Mouse (Mus musculus): ENCODE results near the gene Eps15.

DNA sequence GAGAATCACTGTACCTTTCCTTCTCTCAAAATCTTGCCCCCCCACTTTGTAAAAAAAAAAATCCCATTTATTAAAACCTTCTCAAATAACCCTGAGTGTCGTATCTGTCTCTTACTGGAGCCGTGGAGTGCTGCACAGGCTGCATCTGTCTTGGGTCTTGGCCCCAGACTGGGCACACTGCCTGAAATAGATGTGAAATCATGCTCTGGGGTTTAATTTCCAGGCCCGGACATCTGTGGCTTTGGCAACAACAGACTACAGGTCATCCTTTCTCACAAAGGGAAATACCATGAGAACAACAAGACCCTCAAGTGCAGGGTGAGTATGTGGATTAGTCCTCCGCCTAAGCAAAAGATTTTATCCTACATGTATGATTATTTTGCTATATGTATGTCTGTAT lies 38.1 kb upstream of the Eps15 start:
- TF ChIP-seq FLI1 (IDR thresholded peaks at IDR 0.05; ENCODE audit: low read length) (no peak), GATA1 (IDR thresholded peaks at IDR 0.05; ENCODE audit: borderline replicate concordance, low read length) (no peak)
